Mouse (Mus musculus) midbrain, postnatal 0 days (tissue): Measurements from ENCODE around the gene Sema4c. TPM values are rescaled to one million over a fixed set of nuclear protein-coding genes. Genes with fewer than 3 reads are reported as not detected.

Experiments used
- ATAC-seq: fragments of 200-750 bp; cut with Nextera tagmentation; 2 replicates; pipeline ENCODE4 v1.8.0; 2017; ENCODE audit warnings: moderate number of reproducible peaks, mild to moderate bottlenecking, moderate TSS enrichment, moderate library complexity; ENCODE audit not compliant: low FRiP score
- DNase-seq: peaks from one replicate; pipeline ENCODE4 v3.0.0-alpha.2; 2015; ENCODE audit warnings: low spot score
- H3K27ac ChIP-seq: fragments of 300-500 bp; sonication (generic); 2 replicates; pipeline ENCODE4 v1.5.1; 2014; ENCODE audit warnings: low read depth, mild to moderate bottlenecking, low read length, mixed read lengths
- H3K27me3 ChIP-seq: fragments of 300-500 bp; sonication (generic); 2 replicates; pipeline ENCODE4 v1.6.1; 2014; ENCODE audit warnings: low read length, control low read depth, mixed read lengths; ENCODE audit not compliant: insufficient read depth
- H3K36me3 ChIP-seq: fragments of 300-500 bp; sonication (generic); 2 replicates; pipeline ENCODE4 v1.6.1; 2014; ENCODE audit warnings: low read length, control low read depth, mixed read lengths; ENCODE audit not compliant: insufficient read depth
- H3K4me1 ChIP-seq: fragments of 300-500 bp; sonication (generic); 2 replicates; pipeline ENCODE4 v1.6.1; 2014; ENCODE audit warnings: mild to moderate bottlenecking, control low read depth, antibody characterized with exemption, low read length, mixed read lengths; ENCODE audit not compliant: insufficient read depth
- H3K4me2 ChIP-seq: fragments of 300-500 bp; sonication (generic); 2 replicates; pipeline ENCODE4 v1.6.1; 2014; ENCODE audit warnings: low read depth, mild to moderate bottlenecking, low read length, mixed read lengths; ENCODE audit not compliant: poor library complexity, severe bottlenecking
- H3K4me3 ChIP-seq: fragments of 300-500 bp; sonication (generic); 2 replicates; pipeline ENCODE4 v1.5.1; 2014; ENCODE audit warnings: low read depth, mild to moderate bottlenecking, low read length, moderate library complexity
- H3K9ac ChIP-seq: fragments of 300-500 bp; sonication (generic); replicated peaks from 2 replicates; pipeline ENCODE4 v1.6.1; 2014; ENCODE audit warnings: mild to moderate bottlenecking, low read length, moderate library complexity, mixed read lengths; ENCODE audit not compliant: poor library complexity, severe bottlenecking
- H3K9me3 ChIP-seq: fragments of 300-500 bp; sonication (generic); 2 replicates; pipeline ENCODE4 v1.6.1; 2016; ENCODE audit warnings: low read length, control low read depth
- CTCF ChIP-seq: IDR thresholded peaks from 2 replicates; pipeline ENCODE4 v1.5.1; 2016; ENCODE audit warnings: antibody characterized with exemption, mild to moderate bottlenecking
- WGBS: fragments of 180-500 bp; shearing (Covaris S2); extraction: QIAGEN DNeasy Blood & Tissue Kit; methylation state at CpG from one replicate; pipeline ENCODE4 v1.1.7; 2014; 5-methylcytosine and 5-hydroxymethylcytosine counted together
- polyA plus RNA-seq: library from polyadenylated mRNA; unstranded; fragments of >200 nt; fragmentation: Nextera tagmentation; extraction: Ambion mirVana; gene quantifications from 2 replicates; pipeline ENCODE4 v1.2.1, GENCODE M21; 2015
- total RNA-seq: library from RNA; depleted of rRNA; stranded (reverse); fragments of >200 nt; gene quantifications from 2 replicates; pipeline ENCODE4 v1.2.3, GENCODE M21; 2014

Sema4c gene
- total and polyA plus RNA-seq, 2 experiments from 2014 or later: 18.0 to 30.0 TPM

DNA sequence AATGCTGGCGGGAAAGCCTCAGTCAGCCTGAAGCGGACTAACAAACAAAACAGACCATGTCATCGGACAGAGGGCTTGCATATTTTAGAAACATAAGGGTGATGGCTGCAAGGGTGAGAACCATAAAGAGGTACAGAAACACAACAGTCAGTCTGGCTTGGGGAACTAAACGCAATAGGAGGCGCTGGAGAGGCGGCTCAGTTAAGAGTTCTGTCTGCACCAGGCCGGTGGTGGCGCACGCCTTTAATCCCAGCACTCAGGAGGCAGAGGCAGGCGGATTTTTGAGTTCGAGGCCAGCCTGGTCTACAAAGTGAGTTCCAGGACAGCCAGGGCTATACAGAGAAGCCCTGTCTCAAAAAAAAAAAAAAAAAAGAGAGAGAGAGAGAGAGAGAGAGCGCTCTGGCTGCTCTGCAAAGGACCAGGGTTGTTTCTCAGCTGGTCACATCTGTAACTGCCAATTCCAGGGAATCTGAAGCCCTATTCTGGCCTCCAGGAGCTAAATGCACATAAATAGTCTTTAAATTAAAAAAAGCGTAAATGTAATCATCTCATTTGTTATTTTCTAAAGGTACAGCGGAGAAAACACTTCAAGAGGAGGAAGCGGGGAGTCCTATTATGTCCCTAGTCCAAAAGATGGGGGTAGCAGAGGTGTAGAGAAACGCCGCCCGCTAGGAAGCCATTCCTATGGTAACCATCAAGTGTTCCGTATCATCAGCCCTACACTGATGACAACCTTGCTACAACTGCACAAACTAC, 12.1 kb downstream of the Sema4c start:
- Histone ChIP-seq H3K4me3 (peak overlapping the region; percentile 63), H3K36me3 (peaks cover 38% of the 10 kb centered on the region), H3K9ac (peak overlapping the region; percentile 78), H3K4me1 (peaks cover 4% of the 10 kb centered on the region; the same call in 1 of the 2 replicates), H3K4me2 (peak overlapping the region; percentile 74), H3K27ac (peak overlapping the region; percentile 76; the same call in 1 of the 2 replicates), H3K27me3 (no peaks in the 10 kb centered on the region), H3K9me3 (no peaks in the 10 kb centered on the region)
- 66% methylated on average over 19 of the region's 19 CpGs for WGBS
- ATAC-seq: no peak
- DNase-seq: peak; percentile 22
- TF ChIP-seq CTCF: 0 out of 2 replicates have a peak, but pooled peaks have one; percentile 19

DNA sequence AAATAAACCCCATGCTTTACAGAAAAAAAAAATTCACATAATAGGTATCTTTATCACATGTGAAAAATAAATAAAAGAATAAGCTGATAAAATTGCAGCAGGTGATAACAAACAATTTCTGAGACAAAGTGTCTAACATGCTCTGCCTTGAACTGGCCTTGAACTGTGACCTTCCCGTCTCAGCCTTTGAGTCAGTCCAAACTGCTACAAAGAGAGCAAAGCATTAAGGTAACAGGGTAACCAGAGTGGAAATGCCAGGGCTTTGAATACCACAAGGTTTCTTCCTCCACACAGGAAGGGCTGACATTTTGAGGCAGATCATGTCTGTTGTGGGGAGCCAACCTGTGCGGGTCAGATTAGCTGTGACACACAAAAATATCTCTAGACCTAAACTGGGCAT, 12.8 kb downstream of the Sema4c start:
- TF ChIP-seq CTCF: no peak
- H3K9me3 ChIP-seq: no peaks in the 10 kb centered on the region

DNA sequence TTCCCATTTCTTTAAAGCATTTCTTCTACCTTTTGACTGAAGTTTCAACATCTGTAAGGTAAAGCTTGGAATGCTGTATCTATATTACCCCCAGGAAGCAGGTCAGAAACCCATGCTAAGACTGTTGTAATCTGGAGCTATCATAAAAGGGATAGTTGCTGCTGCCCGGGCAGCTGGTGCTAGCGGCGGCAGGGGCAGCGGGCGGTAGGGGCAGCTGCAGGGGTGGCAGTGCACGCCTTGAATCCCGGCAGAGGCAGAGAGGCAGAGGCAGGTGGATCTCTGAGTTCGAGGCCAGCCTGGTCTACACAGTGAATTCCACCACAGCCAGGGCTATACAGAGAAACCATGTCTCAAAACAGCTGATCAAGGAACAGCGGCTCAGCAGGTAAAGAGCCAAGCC, 15.2 kb downstream of the Sema4c start:
- Histone ChIP-seq H3K9me3 (no peaks in the 10 kb centered on the region), H3K4me1 (peaks cover 4% of the 10 kb centered on the region; the same call in 1 of the 2 replicates), H3K9ac (no peak overlapping the region), H3K36me3 (peaks cover 36% of the 10 kb centered on the region), H3K27me3 (no peaks in the 10 kb centered on the region), H3K27ac (no peak overlapping the region), H3K4me3 (no peak overlapping the region), H3K4me2 (no peak overlapping the region)
- DNase-seq (no peak), ATAC-seq (no peak)
- no peak for TF ChIP-seq CTCF
- WGBS: 91% methylated on average over 9 of the region's 9 CpGs

More for the DNA sequence above, 12.8 kb downstream of the Sema4c start:
- no peak for DNase-seq
- Histone ChIP-seq H3K27ac (no peak overlapping the region), H3K27me3 (no peaks in the 10 kb centered on the region), H3K9ac (no peak overlapping the region), H3K4me1 (peaks cover 4% of the 10 kb centered on the region; the same call in 1 of the 2 replicates), H3K36me3 (peaks cover 37% of the 10 kb centered on the region), H3K4me2 (no peak overlapping the region), H3K4me3 (no peak overlapping the region)
- 87% methylated on average over 2 of the region's 2 CpGs for WGBS
- no peak for ATAC-seq

- Histone ChIP-seq H3K27me3 (no peaks in the 10 kb centered on the region), H3K9me3 (no peaks in the 10 kb centered on the region), H3K4me1 (peaks cover 4% of the 10 kb centered on the region; the same call in 1 of the 2 replicates), H3K4me3 (no peak overlapping the region), H3K9ac (no peak overlapping the region), H3K4me2 (no peak overlapping the region), H3K27ac (no peak overlapping the region), H3K36me3 (peaks cover 40% of the 10 kb centered on the region)
- TF ChIP-seq CTCF: no peak
- no peak for DNase-seq
- ATAC-seq: no peak
- 94% methylated on average over 16 of the region's 16 CpGs for WGBS
Measured at GRCm38 (mm10) chr1:36541844-36542243, 16.3 kb downstream of the Sema4c start.

- Histone ChIP-seq H3K27me3 (no peaks in the 10 kb centered on the region), H3K9ac (no peak overlapping the region), H3K36me3 (peaks cover 40% of the 10 kb centered on the region), H3K27ac (no peak overlapping the region), H3K4me2 (no peak overlapping the region), H3K9me3 (no peaks in the 10 kb centered on the region), H3K4me3 (no peak overlapping the region), H3K4me1 (no peaks in the 10 kb centered on the region; the same call in 1 of the 2 replicates)
- no peak for ATAC-seq
- DNase-seq: no peak
- WGBS: 95% methylated on average over 12 of the region's 12 CpGs
- no peak for TF ChIP-seq CTCF
Measured at GRCm38 (mm10) chr1:36540807-36541206, 17.3 kb downstream of the Sema4c start.

DNA sequence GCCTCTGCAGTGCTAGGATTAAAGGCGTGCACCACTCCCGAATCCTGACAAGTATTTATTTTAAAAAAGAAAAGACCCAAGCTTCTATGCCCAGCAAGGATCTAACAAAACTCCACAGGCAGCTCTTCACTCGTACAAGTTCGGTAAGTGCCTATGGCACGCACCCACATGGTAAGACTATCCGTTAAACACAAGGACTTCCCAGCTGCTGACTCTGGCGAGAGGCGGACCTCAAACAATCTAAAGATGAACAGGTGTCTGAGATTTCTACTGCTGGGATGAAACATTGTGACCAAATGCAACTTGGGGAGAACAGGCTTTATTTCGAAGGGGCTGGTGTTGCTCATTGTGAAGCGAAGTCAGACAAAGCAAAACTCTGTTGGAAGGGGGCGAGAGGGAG, 18.0 kb downstream of the Sema4c start:
- DNase-seq (no peak), ATAC-seq (no peak)
- WGBS: 92% methylated on average over 11 of the region's 11 CpGs

More for the DNA sequence above, 18.0 kb downstream of the Sema4c start:
- Histone ChIP-seq H3K4me1 (no peaks in the 10 kb centered on the region), H3K4me3 (no peak overlapping the region), H3K27me3 (no peaks in the 10 kb centered on the region), H3K36me3 (peaks cover 40% of the 10 kb centered on the region), H3K27ac (no peak overlapping the region), H3K4me2 (no peak overlapping the region), H3K9me3 (no peaks in the 10 kb centered on the region), H3K9ac (no peak overlapping the region)
- no peak for TF ChIP-seq CTCF
